Mouse (Mus musculus): ENCODE measurements around the gene C87436.
A peak's percentile ranks its signal among the peaks of the same experiment; 100 is the strongest.
"Not testable (repeated sequence)": the region's sequence is repeated elsewhere in the genome, so short reads cannot be mapped to it uniquely, and the experiment has no call there.

The C87436 gene

DNA sequence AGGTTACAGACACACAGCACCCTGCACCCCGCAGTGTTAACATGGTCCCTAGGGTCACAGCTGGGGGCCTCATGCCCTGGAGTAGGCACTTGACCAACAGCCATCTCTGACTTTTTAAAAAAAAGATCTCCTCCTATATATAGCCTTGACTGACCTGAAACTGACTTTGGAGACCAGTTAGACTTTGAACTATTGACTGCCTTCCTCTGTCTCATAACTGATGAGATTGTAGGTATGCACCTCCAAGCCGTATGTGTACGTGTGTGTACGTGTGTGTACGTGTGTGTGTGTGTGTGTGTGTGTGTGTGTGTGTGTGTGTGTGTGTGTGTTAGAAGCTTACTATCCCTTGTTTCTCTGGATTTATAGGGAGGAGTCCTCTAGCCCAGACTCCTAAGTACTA, 43.7 kb downstream of the C87436 start:
- no peak for DNase-seq (ENCODE audit: low spot score)

DNA sequence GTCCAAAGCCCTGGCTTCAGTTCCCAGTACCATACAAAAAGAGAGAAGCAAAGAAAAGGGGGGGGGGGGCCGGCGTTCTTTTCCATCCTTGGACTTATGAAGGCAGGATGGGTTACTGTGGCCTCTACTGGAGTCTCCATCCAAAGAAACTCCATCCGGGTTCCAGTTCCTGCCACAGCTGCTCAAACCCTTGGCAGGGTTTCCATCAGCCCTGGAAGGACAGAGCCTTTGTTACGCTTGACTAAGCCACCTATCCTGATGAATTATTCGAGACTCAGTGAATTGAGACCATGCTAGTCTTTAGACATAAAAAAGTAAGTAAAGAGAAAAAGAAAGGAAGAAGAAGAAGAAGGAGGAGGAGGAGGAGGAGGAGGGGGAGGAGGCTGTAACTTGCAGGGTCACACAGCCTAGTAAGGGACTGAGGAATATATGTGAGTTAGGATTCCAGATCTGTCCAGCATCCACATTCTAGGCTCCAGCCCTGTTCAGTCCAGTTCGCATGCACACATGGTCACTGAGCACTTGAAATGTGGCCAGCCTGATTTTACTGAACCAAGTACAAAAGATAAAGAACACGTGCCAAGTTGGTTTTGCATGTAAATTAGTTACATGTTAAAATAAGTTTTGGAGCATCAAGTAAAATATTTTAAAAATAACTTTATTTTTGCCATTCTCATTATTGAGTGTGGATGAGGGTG, 47.9 kb downstream of the C87436 start:
- DNase-seq (ENCODE audit: low spot score) = no peak

DNA sequence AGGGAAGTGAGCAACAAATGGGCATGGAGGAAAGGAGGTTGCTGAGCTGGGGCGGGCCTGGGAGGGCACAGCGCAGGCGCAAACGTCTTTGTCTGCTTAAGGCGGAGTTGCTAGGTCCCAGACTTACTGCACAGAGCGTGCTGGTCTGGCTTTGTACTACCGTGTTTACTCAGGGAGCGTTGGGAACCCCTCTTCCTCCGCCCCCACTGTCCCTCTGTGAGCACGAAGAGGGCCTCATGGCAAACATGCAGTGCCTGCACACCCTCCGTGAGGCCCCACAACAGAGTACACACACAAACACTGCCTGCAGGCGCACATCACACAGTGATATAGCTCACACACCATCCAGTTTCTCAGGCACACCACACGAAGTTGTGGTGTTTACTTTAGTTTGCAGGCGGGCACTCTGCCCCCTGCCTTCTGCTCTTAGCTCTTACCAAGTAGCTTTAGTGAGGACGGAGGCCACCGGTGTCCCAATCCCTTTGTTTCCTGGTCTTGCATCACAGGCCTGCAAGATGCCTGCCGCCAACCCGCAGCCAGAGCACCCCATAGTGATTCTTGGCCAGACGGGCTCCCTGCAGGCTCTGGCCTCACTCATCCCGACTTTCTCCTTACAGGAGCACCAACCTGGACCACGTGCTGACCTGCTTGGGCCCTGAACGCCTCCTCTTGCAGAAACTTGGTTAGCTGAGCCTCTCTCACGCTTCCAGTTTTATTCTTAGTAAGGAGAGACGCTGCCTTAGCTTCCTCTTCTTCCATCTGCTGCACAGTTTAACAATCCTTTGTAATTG, 49.4 kb downstream of the C87436 start:
- peak; percentile 62 for DNase-seq (ENCODE audit: low spot score)

DNA sequence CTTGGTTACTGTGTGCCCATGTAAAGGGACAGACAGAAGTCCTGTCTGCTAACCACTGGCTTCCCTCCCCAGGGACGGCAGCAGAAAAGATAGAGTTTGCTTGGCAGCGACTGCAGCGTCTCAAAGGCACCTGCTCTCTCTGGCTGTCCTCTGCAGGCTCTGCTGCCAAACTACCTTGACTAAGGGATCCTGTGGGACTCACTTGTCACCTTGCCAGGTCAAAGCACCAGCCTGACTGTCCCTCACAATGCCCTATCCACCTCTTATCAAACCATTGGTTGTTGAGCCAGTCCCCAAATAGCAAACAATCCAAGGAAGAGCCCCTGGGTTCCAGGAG, 49.9 kb downstream of the C87436 start:
- DNase-seq (ENCODE audit: low spot score) = no peak

DNA sequence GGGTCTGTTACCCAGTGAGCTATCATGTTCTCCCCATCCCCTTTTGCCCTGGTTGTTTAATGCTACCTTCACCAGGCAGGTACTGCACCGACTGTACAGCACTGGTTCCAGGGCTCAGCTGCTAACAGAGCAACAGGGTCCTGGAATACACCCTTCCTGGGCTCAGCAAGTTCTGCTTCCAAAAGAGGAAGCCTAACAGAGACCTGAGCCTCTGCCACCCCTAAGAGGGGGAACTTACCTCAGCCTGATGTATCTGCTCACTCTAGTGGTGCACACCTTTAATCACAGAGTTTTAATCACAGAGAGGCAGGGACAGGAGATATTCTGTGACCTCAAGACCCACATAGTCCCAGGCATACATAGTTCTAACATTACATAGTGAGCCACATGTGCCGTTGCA, 51.8 kb downstream of the C87436 start:
- no peak for DNase-seq (ENCODE audit: low spot score)

DNA sequence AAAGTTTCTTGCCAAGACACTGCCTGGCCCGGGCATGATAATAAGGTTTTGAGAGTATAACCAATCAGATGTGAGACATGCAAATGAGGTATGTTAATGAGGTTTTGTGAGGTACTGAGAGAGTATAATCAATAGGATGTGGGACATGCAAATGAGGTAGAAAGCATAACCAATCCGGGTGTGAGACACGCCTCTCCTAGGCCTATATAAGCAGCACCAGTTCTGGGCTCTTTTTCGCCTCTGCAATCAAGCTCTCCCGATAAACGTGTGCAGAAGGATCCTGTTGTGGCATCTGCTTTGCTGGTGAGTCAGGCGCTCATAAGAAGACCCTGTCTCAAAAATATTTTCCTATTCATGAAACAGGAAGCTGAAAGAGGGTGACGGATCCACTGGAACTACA, 52.2 kb downstream of the C87436 start:
- DNase-seq (ENCODE audit: low spot score) = not testable (repeated sequence)

DNA sequence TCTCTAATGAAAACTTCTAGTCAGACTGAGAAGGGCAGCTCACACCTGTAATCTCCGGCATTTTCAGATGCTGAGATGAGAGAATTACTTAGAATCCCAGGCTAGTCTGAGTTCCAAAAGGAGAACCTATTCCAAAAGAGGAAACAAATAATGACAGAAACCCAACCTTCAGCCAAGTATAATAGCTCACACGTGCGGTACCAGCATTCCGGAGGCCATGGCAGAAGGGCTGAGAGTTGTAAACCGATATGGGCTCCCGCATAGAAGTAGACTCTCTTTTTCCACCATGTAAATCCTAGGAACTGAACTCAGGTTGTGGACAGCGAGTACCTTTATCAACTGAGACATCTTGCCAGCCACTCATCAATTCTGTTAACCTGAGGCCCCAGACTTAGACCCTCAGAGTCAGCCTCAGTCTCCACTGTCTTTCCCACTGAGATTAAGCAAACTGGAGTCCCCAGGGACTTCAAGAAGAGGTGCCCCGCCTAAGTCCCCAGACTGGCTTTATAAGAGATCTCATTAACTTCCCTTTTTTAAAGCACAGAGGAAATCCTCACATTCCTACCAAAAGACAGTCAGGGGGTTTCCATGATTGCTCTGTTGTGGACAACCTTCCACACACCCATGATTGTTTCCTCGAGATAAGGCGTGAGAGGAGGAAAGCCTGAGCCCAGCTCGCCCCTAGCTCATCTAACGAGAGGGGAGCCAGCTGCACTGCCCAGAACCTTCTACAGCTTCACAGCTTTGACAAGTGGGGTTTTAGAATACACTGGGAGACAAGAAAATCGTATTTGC, 55.5 kb downstream of the C87436 start:
- DNase-seq (ENCODE audit: low spot score) = no peak

DNA sequence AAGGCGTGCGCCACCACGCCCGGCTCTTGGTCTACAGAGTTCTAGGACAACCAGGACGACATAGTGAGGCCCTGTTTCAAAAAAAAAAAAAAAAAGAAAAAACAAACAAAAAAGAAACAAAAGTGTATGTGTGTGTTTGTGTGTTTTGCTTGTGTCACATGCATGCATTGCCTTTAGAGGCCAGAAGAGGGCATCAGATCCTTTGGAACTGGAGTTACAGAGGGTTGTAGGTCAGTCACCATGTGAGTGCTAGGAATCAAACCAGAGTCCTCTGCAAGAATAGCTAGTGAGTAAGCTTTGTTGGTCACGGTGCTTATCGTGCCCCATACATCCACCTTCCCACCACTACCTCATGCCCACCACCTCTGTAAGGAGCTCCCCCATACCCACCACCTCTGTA, 56.6 kb downstream of the C87436 start:
- DNase-seq (ENCODE audit: low spot score) = no peak

DNA sequence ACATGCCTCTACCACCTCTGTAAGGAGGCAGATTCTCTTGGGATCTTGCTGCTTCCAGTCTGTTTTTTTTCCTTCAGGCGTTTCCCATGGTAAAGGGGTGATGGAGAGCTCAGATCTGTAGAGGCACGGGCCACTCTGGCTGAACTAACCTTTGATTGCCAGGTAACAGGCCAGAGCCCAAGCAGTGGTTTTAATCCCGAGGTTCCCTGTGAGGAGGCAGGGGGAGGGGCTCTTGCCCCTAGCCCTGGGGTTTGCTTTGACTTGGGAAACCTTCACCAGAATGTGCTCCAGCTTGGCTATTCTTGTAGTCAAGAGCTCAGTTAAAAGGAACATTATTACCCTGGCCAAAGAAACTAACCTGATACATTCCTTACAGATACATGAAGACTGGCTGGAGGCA, 57.5 kb downstream of the C87436 start:
- no peak for DNase-seq (ENCODE audit: low spot score)

DNA sequence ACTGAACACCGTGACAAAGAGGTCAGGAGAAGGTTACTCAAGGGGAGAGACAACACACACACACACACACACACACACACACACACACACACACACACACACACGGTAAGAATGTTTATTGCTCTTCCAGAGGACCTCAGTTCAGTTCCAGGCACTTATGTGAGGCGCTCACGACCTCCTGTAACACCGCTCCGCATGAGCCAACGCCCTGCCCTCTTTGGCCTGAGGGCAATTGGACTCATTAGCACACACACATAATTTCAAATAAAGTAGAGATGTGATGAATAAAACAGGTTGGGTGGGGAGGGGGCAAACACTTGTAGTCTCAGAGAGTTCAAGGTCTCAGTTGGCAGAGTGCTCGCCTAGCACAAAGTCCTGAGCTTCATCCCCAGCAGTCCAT, 58.0 kb downstream of the C87436 start:
- DNase-seq (ENCODE audit: low spot score) = no peak

DNA sequence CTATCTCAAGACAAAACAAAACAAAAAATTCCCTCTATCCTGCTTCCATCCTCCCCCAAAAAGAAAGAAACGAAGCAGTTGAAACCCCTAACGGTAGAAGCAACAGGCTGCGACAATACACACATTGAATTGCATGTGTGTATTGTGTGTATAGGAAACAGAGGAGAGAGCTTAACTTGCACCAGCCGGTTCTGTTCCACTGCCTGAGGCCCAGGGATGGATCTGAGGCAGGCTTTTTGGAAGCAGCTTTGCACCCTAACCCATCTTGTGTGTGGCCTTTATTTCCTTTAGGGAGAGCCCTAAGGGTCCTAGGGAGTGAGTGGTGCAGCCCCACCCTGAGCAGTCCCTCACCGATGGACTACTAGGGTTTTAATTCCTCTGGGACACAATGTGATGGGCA, 58.4 kb downstream of the C87436 start:
- DNase-seq (ENCODE audit: low spot score) = no peak

DNA sequence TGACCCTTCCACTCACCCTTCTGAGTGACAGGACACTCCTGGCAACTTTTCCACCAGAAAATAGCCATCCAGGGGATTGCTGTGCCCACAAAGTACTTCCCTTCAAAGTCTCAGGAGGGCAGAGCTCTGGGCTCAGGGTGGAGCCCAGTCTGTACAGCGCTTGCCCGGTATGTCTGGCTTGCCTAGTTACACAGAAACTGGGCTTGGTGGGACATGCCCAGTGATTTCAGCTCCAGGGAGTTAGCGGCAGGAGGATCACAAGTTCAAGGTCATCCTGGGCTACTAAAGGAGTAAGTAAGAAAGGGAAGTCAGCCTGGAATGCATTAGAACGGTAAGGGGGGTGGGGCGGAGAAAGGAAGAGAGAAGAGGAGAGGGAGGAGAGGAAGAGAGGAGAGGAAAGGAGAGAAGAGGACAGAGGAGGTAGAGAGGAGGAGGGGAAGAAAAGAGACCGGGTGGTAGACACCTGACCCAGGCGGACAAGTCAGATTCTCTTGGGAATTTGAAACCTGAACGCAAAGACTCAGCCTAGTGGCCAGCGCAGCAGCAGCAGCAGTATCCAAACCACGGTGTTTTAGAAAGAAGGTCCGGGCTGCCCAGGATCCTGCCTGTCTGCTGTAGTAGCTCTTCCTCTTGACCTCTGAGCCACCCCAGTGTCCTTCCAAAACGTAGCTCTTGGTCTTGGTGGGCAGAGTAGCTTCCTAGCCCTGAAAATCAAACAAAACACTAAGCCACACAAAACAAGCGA, 59.1 kb downstream of the C87436 start:
- DNase-seq (ENCODE audit: low spot score) = no peak

DNA sequence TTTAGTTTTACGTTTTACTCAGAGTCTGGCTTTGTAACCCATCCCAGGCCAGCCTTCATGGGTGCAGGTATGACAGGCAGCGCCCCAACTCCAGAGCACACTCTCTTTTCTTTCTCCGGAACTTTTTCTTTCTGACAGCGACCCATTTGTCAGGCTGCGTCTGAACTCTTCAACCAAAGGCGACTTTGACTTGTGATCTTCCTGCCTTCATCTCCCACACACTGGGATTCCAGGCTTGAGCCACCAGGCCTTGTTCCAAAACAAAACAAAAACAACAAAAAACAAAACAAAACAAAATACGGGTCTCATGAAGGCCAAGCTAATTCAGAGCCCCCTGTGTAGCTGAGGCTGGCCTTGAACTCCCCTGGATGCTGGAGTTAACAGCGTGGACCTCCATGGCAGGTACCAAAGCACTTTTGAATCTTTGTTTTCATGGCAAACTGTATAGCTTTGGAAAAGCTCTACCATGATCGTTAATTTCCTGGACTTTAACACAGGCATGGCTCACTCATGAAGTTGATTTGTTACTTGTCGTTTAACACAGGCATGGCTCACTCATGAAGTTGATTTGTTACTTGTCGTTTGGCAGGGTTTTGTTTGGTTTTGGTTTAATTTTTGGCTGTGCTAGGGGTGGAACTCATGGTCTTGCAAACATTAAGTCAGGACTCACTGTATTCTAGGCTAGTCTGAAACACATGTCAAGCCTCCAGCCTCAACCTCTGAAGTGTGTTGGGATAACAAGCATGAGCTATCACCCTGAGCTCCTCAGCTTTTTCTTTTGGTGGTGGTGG, 60.0 kb downstream of the C87436 start:
- no peak for DNase-seq (ENCODE audit: low spot score)

DNA sequence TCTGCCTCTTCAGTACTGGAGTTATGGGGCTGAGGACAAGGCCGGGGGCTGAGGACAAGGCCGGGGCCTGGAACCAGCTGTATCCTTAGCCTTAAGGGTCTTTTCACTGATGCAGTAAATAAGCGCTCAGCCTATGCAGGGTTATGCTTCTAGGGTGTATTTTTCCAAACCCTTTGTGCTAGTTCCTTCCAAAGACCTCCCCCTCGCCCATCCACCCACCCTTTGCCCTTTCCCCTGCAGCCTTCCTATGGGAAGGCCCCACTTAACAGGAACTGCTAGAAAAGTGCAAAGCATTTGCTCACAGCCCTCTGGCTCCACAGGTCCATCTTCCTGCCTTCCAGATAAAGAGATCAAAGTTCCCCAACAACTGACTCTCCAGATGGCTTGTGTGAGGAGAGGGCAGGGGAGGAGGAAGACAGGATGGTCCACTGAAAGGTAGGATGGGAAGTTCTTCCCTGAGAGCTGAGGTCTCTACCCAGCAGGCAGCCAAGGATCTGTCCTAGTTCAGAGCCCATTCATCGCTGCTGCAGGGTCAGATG, 61.5 kb downstream of the C87436 start:
- no peak for DNase-seq (ENCODE audit: low spot score)

DNA sequence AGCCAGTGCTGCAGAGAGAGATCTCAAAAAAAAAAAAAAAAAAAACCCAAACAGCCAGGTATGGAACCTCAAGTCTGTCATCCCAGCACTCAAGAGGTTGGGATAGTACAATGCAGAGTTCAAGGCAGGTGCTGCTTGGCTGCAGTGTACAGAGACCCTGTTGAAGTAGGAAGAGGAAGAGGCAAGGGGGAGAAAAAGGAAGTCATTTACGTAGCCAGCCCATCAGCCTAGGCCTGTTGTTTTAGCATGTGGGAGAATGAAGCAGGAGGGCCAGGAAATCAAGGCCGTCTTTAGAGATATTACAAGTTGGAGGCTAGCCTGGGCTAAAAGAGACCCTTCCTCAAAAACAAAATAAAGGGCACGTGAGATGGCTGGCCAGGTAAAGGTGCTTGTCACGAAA, 65.3 kb downstream of the C87436 start:
- DNase-seq (ENCODE audit: low spot score) = no peak

DNA sequence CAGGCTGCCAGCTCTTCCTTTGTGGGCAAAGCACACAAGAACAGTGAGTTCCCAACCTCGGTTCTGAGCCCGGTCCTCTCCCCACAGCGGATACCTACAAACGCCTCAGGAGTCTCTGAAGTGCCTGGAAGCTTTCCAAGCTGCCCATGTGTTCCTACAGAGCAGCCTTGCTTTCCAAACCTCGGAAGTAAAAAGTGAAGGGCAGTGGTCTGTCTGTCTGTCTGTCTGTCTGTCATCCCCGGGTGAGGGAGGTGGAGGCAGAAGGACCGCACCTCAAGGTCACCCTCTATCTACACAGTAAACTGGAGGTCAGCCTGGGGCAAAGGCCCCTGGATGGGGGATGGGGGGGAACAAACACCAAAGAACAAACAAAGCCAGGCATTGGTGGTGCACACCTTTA, 67.5 kb downstream of the C87436 start:
- no peak for DNase-seq (ENCODE audit: low spot score)

DNA sequence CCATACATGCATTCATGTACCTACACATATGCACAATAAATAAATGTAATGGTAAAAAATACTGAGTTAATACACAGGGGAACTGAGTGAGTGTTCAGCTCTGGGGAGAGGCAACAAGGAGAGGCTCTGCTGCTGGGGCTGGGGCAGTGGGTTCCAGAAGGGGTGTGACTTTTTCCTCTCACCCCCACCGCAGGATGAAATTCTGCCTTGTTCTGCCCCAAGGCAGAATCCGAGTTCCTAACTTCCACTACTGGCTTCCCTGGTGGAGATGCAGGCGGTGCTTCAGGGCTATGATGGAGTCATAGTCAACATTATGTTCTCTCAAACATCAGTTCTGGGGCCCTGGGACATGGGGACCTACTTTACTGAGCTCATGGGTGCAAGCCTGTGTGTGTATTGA, 68.1 kb downstream of the C87436 start:
- no peak for DNase-seq (ENCODE audit: low spot score)

DNA sequence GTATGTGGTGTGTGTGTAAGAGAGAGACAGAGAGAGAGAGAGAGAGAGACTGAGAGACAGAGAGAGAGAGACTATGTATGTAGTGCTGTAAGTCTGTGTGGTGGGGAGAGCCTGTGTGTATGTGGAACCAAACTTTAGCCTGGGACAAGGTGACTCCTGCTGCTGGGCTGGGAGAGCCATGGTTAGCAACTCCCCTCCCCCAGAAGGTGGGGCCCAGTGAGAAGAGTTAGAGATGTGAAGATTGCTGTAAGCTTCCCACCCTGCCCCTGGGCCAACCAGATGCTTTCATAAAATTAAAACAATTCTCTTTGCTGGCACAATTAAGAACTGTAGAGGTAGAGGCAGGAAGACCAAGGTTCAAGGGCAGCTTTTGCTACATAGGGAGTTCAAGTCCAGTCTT, 68.9 kb downstream of the C87436 start:
- no peak for DNase-seq (ENCODE audit: low spot score)

DNA sequence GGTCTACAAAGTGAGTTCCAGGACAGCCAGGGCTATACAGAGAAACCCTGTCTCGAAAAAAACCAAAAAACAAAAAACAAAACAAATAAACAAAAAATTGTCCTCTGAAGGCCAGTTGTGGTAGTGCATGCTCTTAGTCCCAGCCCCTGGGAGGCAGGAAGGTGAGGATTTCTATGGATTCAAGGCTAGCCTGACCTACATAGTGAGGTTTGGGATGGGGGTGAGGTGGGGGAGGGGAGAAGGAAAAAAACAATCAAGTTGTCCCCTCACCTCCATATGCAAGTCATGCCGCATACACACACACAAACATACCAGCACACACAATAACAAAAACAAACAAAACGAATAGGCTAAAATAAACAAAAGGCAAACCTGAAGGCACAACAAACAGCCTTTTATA, 70.6 kb downstream of the C87436 start:
- no peak for DNase-seq (ENCODE audit: low spot score)

DNA sequence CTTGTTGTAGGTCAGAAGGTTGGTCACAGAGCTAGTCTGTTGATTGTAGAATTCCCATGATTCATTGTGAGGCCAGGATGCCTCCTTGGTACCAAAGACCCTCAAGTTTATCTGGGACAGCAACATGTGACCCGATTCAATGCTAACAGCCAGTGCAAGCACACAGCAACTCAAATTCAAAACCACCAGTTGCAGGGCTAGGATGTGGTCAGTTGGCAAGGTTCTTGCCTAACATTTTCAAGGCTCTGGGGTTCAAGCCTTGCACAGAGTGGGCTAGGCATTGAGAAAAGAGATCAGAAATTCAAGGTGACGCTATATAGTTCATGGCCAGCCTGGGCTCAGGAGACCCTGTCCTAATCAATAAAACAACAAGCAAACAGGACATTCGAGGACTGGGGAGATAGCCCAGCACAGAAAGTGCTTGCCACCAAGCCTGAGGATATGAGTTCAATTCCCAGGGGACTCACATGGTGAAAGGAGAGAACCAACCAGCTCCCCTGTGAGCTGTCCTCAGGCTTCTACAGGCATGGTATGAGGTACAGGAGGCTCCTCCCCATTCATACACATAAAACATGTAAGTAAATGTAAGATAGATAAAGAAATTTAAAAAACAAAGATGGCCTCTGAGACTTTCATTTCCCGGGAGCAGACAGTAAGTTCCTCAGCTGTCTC, 71.2 kb downstream of the C87436 start:
- DNase-seq (ENCODE audit: low spot score) = no peak

DNA sequence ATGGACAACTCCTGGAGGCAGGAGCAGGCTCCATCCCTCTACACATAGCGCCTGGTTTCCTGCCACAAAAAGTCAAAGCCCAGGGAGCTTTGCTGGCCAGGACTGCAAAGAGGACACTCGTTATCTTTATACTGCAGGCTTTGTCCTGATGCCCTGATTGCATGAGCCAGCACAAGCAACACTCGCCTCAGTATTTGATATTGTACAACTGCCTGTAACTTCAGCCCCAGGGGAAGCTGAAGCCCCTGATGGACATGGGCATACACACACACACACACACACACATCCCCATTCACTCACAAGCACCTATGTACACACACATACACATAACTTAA, 71.7 kb downstream of the C87436 start:
- peak; percentile 48 for DNase-seq (ENCODE audit: low spot score)

All from c-Kit-positive CD71-positive TER-119-positive erythroid progenitor cells, embryonic 14.5 days (primary cell).